Mouse (Mus musculus) cerebellum, adult 9-10 months (tissue): ENCODE measurements around the gene Neurl3.
A peak's percentile ranks its signal among the peaks of the same experiment; 100 is the strongest.

Experiments used
- DNase-seq: peaks from one replicate; pipeline ENCODE4 v3.0.0; 2022

The Neurl3 gene

DNA sequence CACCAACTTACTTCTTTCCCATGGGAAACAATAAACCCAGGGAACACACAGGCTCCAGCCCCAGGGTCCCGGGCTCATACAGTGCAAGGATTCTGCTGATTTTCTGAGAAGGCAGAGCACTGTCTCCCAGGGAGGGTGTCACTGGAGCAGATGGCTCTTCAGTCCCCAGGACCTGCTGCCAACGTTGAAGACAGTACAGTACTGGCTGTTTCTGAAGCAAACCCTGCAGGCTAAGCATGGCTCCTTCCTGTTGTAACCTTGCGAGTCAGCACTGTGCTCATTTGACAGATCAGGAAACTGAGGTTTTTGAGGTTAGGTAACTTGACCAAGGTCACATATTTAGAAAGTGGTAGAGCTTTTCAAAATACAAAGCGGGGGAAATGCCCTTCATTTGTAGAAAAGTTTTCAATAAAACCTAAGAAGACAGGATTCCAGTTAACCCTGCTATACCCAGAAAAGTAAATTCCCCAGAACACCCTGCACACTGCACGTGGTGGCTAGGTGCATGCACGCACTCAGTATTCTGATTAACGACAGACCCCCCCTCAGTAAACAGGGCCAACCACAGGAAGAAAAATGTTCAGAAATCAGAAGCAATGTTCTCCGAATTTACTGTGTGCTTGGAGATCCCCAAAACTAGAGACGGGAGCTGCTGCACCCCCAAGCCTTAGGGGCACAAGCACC is 22.1 kb upstream of the Neurl3 start:
- DNase-seq = peak; percentile 84

DNA sequence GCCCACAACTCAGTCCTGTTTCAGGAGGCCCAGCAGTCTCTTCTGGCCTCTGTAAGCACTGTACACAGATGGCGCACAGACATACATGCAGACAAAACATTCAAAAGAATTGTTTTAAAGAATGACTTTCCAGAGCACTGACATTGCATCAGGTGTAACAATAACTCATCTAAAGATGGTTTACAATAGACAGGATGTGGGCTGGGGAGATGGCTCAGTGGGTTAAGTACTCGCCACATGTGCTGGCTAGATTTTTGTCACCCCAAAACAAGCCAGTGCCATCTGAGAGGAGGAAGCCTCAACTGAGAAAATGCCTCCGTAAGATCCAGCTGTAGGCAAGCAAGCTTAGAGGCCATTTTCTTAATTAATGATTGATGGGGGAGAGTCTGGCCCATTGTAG is 19.9 kb upstream of the Neurl3 start:
- DNase-seq = no peak

DNA sequence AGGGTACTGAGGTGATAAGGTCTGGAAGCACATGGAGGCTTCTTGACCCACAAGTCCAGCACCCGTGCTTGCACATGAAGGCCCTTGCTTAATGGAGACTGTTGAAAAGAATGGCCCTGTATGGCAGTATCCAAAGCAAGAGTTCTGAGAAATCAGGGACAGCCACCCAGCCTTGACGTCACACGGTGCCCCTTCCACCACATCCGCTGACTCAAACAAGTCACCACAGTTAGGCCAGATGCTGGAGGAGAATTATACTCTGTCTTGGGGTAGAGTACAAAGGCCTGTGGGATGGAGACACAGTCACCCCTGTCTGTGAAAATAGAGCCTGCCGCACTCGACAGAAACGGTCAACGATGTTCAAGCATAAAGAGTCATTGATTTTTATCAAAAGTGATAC is 19.0 kb upstream of the Neurl3 start:
- DNase-seq = no peak

DNA sequence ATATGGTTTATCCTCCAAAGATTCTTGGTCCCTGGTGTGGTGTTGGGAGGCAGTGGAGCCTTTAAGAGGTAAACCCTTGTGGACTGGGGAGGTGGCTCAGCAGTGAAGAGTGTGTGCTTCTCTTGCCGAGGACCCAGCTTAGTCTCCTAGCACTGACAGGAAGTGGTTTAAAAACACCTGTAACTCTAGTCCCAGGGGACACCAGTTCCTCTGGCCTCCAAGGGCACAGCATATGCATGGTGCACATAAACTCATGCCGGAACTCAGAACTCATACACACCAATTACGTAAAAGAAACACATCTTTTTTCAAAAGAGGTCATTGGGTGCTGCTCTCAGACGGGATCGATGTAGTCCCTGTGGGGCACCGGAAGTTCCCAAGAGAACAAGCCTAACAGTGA is 7.4 kb upstream of the Neurl3 start:
- DNase-seq = no peak

DNA sequence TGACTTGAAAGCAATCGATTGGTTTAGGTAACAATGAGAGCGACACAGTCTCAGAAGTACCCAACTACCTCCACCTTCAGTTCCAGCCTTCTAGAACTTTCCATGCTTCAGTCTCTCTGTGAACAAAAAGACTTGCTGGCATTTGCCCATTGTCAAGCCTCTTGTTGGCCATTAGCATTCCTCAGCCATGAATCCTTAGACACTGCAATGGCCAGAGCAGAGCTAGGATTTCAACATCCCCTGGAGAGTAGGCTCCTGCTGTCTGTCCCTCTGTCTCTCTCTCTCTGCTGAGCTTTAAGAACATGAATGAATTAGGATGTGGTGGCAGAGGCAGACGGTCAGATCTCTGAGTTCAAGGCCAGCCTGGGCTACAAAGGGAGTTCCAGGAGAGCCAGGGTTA is 6.5 kb upstream of the Neurl3 start:
- DNase-seq = no peak

DNA sequence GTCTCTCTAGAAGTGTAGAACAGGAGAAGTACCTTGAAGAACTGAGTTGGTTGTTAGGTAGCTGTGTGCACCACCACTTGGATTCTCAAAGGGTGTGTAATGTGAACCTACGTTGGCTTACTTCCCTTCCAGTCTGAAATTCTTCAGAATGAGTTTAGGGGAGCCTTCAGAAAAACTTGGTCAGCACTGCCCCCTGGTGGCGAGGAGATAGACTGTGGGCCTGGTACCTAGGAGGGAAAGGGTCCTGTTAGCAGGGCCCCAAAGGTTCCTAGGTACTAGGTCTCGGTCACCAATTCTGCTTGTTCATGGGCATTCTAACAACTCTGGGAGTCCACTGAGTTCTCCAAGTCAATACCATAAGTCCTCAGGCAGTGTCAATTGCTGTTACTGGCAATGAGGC is 4.7 kb upstream of the Neurl3 start:
- peak; percentile 81 for DNase-seq

DNA sequence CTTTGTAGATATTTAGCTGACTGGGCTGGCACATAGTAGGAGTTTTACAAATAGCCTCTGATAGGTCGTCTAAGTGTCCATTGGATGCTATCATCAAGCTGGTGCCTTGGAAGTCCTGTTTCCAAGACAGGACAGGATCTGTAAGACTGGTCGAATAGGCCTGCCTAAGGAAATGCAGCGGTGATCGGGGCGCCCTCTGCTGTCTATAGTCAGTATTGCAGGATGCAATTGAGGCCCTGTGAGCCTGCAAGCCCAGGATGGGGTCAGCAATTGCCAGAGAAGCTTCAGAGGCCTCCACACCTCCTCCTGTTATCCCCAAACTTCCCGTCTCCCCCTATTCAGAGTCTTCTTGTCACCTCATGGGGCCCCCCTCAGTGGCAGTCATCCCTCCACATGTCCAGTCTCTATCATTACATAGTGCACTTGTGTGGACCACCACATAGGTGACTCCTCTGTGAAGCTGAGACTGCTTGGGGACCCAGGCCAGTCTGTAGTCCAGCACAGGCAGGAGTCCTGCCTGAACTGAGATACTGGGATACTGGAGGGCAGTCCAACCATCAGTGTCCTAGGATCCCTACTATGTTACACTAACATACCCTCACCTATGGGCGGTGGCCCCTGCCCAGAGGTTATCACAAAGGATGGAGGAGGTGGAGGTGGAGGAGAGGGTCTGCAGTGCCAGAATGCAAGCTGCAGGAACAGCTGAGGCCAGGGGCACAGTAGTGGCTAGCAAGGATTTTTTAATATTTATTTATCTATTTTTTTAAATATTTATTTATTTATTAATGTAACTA is 3.0 kb upstream of the Neurl3 start:
- peak; percentile 87 for DNase-seq

DNA sequence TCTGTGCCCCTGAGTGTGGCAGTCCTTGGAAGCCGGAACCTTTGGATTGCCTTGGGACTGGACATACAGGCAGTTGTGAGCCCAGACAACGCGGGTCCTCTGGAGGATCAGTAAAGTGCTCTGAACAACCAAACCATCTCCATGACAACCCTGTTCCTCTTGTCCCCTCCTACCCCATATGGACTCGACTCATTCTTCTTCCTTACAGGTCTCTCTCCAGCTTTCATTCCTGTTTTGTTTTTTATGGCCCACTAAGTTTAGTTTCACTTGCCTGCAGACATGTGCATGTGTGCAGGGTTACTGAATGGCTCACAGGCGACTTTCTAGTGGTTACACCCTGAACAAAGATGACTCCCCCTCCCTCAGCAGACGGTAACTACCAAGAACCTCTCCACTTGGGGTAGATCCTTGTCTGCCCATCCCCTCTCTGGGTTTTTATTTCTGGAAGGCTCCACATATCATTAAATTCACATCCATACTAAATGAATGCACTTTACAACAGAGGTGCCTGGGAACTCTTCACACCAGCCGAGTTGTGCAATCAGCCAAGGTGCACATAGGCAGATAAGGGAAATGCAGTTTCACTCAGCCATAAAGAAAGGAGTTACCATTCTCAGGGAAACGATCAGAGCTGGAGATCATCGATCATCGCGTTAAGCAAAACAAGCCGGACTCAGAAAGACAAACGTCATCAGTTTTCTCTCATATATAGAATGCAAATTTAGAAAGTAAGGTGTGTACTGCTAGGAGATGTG is 1.3 kb upstream of the Neurl3 start:
- no peak for DNase-seq

DNA sequence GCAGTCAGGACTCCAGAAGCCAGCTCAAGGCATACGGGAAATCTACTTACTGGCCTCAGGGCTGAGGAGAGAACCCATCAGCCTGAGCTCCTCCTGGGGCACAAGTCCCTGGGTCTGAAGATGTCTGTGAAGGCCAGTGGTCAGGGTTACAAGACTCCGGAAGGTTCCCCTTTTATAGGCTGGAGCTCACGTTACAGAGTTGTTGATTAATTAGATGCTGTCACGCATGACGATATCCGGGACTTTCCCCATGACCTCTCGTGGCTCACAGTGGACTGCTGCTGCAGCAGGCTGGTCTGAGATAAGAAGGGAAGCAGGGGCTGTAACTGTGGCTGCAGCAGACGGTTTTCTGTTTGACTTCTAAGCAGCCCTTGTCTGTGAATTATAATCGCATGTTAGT is 1.2 kb downstream of the Neurl3 start:
- no peak for DNase-seq

DNA sequence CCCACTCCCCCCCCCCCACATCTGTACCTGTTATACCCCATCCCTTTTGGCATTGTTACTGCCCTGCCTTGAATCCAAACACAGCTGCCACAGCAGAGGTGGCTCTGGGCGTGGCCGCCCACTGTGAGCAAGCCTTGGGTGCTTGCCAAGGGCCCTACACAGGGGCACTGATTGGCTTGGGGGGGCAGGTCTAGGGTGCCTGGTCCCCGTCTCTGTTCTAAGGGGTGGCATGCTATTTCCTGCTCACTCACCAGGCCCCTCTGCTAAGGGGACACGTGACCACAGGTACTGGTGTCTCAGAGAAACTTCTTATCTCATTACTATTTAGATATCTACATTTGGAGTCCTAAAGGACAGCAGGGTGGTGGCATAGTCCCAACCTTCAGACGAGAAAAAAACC is 1.9 kb downstream of the Neurl3 start:
- DNase-seq = no peak

DNA sequence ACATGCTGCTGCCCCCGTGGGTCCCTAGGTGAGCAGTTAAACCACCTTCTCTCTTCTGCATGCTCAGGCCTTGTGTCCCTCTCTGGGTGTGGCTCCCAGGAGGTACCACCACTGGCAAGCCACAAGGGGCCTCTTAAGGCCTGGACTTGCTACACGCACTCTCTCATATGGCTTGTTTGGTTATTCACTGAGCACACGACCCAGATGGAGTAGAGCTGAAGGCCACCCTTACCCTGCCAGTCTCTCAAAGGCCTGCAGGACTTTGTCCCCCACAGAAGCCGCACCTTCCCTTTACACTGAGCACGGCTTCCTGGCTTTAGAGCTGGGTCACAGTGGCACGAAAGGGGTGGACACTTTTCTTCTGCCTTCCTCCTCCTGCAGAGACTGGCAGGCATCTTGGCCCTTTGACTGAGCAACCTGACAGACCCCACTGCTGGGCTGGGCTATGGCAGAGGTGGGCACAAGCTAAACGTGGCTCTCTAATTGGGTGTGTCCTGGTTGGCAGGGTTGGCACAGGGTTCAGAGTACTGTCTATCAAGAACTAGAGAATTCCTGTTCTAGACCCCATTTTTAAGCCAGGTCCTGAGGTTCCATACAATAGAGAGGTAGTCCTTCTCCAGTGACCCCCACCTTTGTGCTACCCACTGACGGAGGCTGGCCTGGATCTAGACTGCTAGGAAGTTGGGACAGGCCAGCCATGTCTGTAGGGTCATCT is 2.8 kb downstream of the Neurl3 start:
- DNase-seq = no peak

DNA sequence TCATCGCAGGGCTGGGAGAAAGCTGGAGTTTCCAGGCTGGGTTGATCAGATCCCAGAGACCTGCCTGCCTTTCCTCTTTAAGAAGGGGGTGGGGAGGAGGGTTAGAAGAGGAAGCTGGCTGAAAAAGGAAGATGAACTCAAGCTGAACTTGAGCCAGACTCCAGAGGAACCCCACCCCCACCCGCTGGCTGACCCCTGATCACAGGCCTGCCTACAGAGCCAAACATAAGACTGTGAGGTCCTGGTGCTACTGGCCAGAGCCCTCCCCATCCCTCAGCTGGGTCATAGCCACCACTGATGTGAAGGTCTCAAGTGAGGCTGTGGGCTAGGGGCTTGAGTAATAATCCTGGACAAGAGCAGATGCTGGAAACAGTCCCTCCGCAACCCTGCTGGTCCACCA is 3.8 kb downstream of the Neurl3 start:
- DNase-seq = no peak

DNA sequence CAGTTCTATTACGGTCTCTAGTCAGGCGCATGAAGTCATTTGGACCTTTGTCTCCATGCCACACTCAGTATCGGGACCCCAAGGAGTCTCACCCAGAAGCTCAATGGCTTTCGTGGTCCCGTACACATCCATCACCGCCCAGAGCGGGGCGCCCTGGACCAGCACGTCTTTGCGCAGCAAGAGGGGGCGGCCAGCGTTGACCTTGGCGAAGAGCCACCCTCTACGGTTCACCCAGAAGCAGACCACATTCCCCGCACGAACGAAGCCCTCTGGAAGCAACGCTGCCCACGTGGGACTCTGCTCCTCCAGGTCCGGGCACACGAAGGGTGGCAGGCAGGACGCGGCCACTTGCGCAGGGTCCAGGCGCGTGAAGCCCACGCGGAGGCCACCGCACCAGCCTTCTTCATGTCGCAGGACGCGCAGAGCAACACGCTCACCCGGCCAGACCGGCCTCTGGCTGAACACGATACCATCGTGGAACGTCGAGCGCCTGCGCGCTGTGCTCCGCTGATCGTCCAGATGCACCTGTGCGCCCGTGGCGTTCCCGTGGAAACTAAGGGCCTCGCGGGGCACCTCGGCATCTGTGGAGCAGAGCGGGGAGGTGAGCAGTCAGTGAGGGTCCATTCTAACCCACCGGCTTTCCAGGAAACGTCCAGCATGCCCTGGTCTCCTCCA is 5.2 kb downstream of the Neurl3 start:
- DNase-seq = no peak

DNA sequence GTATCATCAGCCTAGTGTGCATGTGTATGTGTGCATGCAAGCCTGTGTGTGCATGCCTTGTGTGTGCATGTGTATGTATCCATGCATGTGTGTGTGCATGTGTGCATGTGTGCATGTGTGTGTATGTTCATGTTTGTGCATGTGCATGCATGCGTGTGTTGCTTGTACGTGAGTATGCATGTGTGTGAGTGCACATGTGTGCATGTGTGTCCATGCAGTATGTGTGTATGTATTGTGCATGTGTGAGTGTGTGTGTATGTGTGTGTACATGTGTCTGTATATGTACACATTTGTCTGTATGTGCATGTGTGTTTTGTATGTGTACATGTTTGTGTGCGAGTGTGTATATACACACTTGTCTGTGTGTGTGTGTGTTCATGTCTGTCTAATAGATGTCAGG is 6.9 kb downstream of the Neurl3 start:
- no peak for DNase-seq

DNA sequence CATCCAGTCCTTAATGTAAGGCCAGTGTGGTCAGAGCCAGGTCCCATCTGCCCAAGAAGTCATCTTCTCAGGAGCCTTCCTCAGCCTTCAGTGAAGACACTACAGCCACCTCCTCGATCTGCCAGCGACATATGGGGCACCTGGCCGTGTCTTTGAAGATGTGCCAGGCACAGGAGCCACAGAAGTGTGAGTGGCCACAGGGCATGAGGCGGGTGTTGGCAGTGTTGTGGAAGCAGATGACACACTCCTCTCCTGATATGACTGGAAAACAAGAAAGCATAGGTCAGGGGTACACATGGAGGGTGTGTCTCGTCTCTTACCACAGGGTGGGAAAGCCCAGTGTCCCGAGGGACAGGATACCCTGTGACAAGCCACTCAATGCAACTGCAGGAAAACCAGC is 8.2 kb downstream of the Neurl3 start:
- DNase-seq = peak; percentile 94

DNA sequence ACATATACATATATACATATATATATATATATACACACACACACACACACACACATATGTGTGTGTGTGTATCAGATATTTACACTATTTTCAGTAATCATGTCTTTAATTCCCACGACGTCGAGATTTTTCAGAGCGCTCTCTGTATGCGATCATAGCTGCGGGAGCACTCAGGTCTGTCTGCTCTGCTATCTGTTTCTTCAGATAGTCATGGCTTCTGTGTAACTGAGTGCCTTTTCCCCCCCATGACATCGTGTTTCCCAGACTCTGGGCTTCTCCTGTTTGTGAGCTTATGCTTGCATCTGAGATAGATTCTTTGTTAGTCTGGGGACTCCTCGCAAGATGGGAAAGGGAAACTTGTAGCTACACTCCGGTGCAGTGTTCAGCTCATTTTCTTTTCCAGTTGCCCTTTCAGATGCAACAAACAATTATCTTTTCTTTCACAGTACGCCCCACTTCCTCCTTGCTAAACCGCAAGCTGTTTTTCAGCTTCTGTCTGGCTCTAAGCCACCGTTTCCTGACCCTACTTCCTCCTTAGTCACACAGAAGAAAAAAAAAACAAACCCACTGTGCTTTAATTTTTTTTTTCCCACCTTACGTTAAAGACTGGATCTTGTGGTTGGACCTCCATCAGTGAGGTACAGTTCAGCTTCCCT is 10.5 kb downstream of the Neurl3 start:
- DNase-seq = no peak

DNA sequence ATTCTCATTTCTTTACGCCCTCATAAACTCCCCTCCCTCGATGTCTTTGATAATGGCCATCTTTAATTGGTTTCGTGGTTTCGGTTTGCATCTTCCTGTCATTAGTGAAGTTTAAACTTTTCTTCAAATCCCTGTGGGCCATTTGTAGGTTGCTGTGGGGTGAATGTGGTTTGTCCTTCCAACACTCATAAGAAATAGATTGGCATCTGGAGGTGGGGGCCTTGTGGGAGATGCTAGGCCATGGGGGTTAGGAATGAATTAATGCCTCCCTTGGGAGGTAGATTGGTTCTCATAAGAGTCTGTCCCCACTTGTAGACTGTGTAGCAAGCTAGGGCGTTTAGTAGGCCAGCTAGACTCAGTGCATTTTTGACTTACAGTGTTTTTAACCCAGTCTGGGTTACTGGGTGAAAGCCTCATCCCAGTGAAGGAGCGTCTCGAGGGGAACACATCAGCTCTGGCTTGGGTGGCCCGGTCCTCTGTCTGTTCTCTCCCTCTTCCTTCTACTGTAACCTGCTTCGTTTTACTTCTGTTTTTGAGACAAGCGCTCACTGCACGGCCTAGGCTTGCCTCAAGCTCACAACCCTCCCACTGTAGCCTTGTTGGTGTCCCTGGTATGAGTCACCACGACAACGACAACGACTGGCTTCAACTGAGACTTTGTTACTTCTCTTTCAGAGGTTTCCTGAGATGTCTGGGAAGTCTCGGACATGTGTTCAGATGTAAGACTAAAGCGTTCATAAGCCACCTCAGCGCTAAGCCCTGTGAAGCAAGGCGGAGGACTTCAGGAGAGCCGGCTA is 12.6 kb downstream of the Neurl3 start:
- DNase-seq = no peak

DNA sequence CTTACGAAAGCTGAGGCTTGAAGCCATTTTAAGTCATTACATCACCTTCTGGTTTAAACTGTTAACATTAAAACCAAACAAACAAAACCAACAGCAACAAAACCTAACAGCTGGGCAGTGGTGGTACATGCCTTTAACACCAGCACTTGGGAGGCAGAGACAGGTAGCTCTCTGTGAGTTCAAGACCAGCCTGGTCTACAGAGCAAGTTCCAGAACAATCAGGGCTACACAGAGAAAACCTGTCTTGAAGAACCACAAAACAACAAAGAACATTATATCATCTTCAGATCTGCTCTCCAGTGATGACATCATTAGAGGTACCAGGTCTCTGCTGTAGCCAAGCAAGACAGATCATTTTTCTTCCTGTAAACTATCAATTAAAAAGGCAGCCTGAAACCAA is 14.1 kb downstream of the Neurl3 start:
- DNase-seq = no peak

DNA sequence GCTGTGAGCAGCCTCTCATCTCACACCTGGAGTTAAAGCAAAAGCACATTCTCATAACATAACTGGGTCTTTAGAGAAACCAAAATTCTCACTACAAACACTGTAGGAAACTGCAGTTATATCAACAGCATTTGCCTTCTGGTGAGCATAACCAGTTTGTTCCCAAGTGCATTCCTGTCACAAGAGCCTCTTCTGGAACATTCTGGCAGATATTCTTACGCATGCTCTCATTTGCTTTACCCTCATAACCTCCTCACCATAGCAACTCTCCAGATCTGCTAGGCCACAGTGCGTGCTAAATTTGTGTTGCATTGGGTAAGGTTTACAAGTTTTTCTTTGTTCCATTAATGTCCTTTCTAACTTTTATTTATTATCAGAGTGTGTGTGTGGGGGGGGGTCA is 15.2 kb downstream of the Neurl3 start:
- DNase-seq = no peak

DNA sequence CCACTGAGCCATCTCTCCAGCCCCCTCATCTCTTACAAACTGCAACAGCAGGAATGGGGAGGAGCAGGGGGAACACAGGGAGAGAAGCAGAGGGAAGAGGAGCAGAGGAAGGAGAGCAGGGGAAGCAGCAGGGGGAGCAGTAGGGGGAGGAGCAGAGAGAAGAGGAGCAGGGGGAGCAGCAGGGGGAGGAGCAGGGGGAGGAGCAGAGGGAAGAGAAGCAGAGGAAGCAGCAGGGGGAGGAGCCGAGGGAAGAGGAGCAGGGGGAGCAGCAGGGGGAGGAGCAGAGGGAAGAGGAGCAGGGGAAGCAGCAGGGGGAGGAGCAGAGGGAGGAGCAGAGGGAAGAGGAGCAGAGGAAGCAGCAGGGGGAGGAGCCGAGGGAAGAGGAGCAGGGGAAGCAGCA is 15.8 kb downstream of the Neurl3 start:
- no peak for DNase-seq

DNA sequence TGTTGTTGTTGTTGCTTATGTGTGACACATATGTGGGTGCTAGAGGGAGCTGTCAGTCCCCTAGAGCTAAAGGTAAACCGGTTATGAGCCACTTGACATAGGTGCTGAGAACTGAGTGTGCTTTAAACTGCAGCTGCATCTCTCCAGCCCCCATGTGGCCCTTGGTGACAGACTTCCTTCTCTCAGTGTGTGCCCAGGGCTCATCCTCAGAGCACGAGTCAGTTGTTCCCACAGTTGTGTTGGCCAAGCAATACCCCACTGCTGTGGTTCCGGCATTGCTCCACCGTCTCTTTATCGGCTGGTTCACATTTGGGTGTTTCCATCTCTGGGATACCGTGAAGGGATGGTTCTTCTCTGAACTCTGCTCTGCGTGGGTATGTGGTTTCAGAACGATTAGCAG is 17.2 kb downstream of the Neurl3 start:
- DNase-seq = no peak
